Mouse (Mus musculus): ENCODE data around the gene Vezf1.

Vezf1 gene

DNA sequence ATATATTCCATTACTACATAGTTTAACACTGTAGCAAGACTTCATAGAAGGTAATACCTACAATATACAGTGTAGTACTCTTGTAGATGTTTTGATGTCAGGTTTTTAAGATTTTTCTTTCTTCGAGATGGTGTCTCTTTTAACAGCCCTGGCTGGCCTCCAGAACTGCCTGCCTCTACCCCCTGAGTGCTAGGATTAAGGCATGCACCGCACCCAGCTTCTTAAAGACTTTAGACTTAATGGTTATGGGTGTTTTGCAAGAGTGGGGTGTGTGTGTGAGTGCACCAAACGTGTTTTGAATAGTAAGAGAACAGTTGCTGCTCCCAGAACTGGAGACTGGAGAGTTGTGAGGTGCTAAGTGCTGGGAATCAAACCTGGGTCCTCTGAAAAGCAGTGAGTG, 14.3 kb upstream of the Vezf1 start:
- in situ Hi-C loops (cut with MboI, MseI) = no loop called here

DNA sequence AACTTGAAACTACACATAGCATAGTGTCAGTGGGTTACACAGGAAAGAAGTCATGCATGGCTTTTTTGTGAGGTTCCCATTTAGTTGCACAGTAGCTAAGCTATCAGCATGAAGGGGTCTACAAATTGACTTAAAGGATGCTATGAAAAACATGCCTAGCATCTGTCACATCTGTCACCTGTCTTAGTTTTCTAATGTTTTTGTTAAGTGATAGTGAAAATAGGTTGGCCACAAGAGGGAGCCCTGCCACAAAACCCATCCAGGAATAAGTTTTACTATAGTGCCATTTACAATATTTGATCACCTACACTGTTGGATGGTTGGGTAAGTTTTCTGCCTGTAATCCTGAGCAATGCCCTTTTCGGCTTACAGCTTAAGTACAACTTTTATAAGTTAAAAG, 13.5 kb upstream of the Vezf1 start:
- in situ Hi-C loops (cut with MboI, MseI) = no loop called here

DNA sequence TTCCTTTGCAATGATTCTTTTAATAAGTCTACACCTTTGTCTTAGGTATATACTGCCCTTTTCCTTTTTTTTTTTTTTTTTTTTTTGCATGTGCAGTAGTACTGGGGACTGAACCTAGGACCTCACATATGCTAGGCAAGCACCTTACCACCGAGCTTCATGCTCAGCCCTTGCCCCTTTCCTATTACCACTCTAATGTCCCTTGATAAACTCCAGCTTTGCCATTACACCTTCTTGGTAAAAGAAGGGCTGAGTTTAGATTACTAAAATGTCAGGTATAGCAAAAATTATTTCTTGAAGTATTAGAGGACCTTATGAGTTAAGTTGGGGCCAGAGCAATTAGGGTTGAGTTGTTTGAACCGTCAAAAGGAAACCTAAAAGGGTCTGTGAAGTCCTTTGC, 12.3 kb upstream of the Vezf1 start:
- in situ Hi-C loops (cut with MboI, MseI) = no loop called here

DNA sequence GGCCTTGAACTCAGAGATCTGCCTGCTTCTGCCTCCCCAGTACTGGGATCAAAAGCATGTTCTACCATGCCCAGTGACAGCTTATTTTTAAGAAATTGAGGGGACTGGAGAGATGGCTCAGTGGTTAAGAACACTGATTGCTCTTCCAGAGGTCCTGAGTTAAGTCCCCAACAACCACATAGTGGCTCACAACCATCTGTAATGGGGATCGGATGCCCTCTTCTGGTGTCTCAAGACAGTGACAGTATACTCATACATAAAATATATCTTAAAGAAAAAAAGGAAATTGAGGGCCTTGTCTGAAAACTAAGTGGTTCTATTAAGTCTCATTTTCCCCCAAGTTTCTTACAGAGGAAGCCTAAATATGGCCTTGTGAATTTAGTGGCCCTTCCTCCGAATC, 10.3 kb upstream of the Vezf1 start:
- in situ Hi-C loops (cut with MboI, MseI) = no loop called here

DNA sequence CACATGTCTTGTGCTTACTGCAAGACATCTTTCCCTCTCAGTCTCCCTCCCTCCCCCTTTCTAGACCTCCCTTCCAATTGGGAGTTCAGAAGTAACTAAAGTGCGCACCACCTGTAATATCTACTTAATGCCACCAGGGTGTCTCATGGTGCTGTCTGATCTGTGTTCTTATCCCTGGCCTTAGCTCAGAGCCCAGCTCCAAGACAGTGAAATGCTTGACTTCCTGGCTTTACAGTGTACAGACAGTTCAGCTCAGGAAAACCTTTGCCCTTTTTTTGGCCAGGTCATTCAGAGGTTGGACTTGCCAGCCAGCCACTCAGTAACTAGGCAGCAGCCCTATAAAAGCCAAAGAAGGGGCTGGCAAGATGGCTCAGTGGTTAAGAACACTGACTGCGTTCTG, 8.9 kb upstream of the Vezf1 start:
- in situ Hi-C loops (cut with MboI, MseI) = no loop called here

DNA sequence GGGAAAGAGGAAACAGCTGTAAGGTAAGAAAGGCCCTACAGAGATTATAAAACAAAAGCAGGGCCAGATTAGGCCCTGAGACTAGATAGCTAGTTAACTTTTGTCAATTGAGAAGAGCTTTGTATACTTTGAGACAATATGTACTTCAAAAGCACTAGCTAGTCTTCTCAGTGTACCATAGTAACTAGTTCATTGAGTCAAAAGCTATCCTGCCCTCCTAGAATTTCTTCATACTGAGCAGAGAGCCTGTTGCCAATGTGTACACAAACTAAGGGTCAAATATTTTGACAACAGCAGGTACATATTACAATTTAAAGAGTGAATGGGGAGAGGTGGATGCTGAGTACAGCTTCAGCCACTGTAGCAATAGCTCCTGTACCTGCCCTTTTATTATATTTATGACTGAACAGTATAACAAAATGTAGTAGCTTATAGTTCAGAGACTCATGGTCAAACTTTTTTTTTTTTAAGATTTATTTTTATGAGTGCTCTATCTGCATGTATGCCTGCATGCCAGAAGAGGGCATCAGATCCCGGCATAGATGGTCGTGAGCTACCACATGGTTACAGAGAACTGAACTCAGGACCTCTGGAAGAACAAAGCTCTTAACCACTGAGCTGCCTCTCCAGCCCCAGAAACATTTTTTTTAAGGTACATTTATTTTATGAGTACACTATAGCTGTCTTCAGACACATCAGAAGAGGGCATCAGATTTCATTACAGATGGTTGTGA, 6.0 kb upstream of the Vezf1 start:
- in situ Hi-C loops (cut with MboI, MseI) = loop anchor here (5.0 kb wide), 1 partner anchor 140 kb away; the partner anchor contains the start of gene Mrps23

DNA sequence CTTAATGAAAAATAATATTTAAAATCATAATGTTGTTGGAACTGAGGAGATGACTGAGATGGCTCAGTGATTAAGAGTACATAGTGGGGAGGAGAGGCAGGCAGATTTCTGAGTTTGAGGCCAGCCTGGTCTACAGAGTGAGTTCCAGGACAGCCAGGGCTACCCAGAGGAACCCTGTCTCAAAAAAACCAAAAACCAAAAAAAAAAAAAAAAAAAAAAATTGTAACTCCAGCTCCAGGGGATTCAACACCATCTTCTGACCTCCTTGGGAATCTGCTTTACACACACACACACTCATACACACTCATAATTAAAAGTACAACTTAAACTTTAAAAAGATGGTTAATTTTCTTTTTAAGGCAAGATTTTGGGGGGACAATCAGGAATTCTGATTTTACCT, 2.3 kb upstream of the Vezf1 start:
- in situ Hi-C loops (cut with MboI, MseI) = no loop called here

DNA sequence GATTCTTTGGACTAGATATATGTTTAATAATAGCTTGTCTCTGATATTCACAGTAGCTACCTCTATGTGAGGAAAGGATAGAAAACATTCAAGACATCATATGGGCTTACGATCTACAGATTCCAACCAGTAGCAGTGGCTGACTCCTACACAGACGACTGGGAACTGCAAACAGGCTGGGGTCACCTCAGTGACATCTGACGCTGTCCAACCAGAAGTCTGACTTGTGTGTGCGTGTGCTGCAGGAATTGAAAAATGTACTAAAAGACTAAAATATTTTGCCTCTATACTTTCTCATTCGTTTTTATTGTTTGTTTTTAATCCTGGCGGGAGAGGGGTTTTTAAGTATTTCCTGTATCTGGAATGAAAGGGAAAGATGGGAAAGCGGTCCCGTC, 891 bp upstream of the Vezf1 start:
- in situ Hi-C loops (cut with MboI, MseI) = no loop called here

DNA sequence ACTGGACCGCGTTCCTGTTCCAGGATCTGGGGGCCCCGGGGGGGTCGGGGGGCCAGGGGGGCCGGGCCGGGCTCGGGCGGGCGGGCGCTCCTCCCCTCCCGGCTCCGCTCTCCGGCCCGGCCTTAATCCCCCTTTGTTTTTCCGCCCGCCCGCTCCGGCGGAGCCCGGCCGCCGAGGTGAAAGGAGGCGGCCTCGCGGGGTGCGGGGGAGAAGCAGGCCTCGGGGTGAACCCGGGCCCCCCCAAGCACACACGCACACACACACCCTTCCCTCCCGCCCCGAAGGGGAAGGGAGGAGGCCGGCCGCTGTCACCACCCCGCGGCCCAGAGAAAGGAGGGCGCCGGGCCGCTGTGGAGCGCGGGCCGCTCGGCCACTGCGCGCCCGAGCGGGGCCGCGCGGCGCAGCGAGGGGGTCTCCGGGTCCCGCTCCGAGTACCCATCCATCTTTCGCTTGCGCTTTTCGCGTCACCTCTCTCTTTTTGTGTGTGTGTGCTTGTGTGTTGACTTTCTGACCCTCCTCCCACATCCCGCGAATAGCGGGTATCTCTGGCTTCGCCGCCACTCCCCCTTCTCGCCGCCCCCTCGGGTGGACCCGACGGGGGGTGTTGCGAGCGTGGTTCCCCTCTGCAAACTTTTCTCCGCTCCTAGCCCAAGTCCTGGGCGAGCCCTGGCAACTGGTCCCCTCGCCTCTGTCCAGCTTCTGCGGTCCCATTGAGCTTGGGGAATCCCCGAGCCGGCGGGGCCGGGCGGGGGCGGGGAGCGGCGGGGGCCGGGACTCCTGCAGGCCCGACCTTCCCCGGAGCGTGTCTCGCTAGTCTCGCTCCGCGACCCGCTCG, 549 bp downstream of the Vezf1 start:
- in situ Hi-C loops (cut with MboI, MseI) = no loop called here

DNA sequence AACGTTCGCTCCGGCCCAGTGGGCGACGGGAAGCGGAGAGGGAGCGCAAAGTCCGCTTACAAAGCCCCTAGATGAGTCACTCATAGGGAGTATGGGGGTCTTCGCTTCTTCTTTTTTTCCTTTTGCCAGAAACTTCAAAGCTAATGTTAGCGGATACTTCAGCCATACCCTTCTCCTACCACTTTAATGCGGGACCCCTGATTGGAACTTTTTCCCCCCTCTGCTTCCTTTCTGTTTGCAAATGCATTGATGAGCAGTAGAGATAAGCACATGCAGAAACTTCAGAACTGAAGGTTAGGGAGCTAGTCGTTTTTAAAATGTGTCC, 1.1 kb downstream of the Vezf1 start:
- in situ Hi-C loops (cut with MboI, MseI) = no loop called here

DNA sequence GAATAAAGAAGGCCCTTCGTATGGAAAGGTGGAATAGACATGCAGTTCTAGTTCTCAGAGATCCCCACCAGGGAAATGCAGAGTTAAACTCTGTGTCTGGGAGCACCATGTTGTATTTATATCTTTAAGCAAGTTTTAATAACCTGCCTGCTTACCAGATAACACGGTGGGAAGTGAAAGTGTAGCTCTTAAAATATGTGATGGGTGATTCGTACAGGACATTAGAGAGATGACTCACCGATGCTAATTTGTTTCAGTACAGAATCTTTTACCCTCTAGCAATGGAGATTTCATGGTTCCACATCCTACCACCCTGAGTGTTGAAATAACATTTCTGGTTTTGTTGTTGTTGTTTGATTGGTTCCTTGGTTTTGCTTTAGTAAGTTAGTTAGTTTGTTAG, 2.3 kb downstream of the Vezf1 start:
- in situ Hi-C loops (cut with MboI, MseI) = no loop called here

DNA sequence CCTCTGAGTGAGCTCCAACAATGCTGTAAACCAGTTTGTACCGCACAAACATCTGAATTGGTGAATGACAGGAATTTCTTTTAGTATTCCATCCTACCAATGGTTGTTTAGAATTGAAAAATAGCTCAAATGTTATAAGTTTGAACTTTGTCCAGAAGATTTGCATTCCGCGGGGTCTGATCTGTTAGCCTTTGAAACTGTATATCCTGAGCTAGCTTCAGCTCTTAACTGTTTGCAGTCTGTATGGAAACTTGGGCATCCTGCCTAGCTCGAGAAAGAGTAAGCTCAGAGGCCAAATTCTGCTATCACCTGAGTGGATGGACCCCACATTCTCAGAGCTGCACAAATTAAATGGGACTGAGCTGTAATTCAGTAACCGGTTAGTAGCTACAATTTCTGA, 3.0 kb downstream of the Vezf1 start:
- in situ Hi-C loops (cut with MboI, MseI) = no loop called here

DNA sequence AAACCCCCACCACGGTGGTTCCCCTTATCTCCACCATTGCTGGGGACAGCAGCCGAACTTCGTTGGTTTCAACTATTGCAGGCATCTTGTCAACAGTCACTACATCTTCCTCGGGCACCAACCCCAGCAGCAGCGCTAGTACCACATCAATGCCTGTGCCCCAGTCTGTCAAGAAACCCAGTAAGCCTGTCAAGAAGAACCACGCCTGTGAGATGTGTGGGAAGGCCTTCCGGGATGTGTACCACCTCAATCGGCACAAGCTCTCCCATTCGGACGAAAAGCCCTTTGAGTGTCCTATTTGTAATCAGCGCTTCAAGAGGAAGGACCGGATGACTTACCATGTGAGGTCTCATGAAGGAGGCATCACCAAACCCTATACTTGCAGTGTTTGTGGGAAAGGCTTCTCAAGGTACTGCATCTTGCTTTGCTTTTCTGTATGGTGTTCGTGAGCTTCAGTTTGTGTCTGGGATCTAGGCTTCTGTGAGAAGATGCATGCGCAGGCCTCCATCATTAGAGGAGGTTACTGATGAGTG, 5.3 kb downstream of the Vezf1 start:
- in situ Hi-C loops (cut with MboI, MseI) = no loop called here

DNA sequence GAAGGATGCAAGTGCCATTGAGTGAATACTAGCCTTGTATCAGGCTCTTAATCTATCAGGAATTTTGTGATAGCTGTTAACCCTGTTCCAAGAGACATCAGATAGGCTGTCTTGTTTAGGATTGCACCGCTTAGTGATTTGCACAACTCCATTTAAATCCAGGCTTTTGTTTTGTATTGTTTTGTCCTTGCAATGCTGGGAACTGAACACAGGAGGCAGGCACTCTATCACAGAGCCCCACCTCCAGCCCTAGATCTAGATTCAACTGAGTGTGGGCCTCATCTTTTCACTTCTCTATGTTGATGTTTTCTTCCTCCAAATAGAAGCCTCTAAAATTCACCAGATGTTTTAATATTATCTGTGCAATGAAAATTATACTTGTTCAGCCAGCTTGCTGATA, 7.6 kb downstream of the Vezf1 start:
- in situ Hi-C loops (cut with MboI, MseI) = no loop called here

DNA sequence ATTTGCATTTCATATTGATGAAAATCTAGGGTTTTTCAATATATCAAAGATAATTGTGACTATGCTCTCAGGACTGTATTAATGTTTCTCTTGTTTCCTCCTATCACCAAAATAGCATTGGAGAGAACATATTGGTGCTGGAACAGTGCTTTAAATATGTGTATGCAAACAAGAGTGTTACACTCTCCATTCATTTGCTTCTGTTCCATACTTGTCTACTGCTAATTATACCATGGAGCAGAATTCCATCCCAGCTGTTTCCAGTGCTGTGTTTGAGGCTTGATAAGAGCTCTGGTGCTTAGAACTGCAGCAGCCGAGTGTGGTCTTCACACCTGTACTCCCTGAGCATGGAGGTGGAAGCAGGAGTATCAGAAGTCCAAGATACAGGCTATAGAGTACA, 8.3 kb downstream of the Vezf1 start:
- in situ Hi-C loops (cut with MboI, MseI) = no loop called here

DNA sequence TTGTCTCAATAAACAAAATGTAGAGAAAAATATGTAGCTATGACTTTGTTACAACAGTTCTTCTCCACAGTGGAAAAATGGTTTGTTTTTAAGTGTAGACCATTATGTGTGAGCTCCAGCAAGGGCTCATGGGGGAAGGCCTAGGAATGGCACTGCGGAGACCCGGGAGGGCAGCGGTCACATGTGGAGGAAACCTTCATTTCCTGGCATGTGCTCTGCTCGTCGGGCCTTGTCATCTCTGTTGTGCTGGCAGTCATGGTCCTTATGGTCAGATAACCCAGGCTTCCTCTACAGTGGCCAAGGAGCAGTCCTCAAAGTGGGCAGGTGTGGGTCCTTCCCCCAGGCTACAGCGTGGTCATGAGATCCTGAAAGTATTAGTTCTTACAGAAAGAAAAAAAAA, 15.6 kb downstream of the Vezf1 start:
- in situ Hi-C loops (cut with MboI, MseI) = no loop called here

DNA sequence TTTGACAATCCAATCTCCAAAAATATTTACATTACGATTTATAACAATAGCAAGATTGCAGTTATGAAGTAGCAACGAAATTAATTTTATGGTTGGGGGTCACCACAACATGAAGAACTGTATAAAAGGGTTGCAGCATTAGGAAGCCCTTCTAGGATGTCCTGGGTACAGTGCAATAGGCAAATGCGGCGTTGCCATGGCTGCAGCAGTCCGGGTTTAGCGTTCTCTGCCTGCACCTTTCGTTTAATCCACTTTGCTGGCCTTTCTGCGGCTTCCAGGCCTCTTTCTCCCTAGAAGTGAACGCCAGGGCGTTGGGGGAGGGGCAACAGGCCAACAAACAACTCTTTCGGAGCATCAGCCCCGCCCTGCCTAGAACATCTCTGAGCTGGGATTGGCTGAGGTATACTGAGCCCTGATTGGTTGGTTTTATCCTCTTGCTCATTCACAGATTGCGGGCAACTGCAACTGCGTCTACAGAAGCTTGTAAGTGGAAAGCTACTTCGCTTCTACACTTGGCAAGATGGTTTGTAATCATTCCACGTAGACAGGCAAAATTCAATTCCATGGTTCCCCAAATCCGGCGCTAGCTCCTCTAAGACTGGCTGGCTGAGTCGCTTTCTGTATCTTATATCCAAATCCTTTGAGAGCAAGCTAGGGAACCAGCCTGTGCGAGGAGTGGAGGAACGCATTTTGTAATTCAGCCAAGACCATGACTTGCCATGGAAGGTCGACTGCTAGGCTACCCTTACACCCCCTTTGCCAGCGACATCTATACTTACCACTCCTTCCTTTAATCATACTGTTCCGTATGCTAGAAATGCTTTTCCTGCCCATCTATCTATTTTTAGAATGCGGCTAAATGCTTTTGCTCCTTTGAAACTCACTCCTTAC, 18.9 kb downstream of the Vezf1 start:
- in situ Hi-C loops (cut with MboI, MseI) = no loop called here

DNA sequence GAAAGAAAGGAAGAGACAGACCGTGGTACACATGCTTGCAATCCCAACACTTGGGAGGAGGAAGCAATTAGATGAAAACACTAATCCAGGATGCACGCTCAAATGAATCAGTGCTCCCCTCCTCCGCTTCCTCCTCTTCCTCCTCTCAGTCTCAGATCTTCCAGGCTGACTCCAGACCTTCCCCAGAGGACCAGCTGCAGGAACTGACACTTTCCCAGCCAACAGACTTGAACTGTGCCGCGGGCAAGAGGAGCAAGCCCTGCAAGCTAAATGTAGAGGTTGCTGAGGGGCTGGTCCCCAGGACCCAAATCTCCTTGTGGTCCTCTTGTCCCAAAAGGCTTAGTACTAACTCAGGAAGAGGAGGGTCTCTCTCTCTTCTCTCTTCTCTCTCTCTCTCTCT, 21.1 kb downstream of the Vezf1 start:
- in situ Hi-C loops (cut with MboI, MseI) = no loop called here

DNA sequence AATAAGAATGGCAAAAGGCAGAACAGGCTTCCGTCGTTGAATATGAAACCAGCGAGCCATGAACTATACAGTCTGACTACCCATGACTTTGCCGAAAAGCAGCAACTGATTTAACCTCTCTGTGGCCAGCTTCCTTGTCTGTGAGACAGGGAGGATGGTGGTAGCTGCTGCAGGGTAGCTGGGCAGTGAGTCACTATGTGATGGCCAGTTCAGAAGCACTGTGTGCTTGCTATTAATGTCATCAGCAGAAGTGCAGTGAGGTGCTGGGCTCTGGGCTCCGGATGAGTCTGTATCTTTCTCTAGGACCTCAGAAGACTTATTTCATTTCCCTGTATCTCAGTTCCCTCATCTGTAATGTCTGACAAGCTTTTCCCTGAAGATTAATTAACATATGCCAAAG, 22.2 kb downstream of the Vezf1 start:
- in situ Hi-C loops (cut with MboI, MseI) = no loop called here

DNA sequence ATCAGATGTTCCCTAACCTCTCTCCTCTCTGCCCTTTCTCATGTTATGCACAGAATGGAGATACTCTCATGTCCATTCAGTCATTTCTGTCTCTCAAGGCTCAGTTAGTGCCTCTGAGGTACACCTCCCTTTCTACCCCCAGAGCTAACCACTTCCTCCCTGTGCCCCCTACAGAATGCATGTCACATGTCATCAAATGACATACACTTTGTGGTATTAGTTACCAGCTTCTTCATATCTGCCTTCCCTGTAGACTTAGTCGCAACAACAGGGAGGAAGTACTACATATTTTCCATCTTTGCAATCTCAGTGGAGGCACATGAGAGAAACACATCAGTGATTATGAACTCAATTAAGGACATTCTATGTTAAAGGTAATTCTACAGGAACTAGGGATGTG, 23.9 kb downstream of the Vezf1 start:
- in situ Hi-C loops (cut with MboI, MseI) = no loop called here

DNA sequence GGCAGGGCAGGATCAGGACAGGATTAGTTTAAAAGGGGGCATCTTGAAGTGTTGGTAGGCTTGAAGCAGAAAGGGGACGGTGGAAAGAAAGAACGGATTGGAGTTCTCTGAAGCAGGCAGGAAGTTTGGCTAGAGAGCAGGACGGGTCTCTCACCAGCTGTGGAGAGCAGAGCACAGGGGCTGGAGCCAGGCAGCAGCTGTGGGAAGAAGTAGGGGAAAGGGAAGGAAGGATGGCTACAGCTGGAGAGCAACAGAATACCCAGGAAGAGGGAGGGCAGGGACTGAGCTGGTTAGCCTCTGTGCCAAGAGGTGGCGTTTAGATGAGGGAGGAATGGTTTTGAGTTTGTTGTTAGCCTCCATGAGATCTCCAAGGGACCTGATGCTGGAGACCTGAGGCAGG, 29.1 kb downstream of the Vezf1 start:
- in situ Hi-C loops (cut with MboI, MseI) = no loop called here

DNA sequence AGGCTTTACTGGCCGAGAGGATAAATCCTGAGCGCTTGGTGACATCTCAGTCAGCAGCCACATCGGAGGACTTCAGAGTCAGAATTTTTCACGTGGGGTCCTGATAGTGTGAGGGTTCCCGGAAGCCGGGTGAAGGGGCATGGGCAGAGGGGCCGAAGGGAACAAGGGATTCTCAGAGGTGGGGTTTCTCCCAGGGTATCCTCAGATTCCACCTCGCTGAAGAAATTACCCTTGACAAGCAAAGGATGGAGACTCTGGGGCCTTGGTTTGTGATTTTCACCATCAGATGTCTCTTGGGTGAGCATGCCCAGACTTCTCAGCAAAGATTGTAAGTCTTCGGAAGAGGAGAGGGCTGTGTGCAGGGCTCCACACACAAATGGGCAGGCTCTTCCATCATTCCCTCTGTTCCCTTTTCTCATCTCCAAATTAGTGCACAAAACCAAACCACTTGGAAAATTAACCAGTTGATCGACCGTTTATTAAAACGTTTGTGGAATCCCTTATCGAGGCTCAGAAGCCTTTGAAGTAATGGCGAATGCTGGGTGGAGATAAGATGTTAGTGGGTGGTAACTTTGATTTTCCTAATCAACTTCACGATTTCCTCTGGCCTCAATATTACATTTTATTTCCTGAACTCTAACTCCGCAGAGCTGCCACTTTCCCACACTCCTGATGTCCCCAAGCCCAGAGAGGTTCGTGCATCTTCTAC, 30.1 kb downstream of the Vezf1 start, which contains the start of gene Cuedc1:
Gene Cuedc1, plus strand, starts transcription at position 38 of the 709 bp plus-strand sequence.
- in situ Hi-C loops (cut with MboI, MseI) = no loop called here

All from regulatory T cell (primary cell).